Mouse (Mus musculus) kidney, postnatal 4 days (tissue): ENCODE data around the gene Il16.

Experiments
- DNase-seq, 2 experiments: peaks; one replicate each; pipeline ENCODE4 v3.0.0; 2021; ENCODE audit warnings: mixed read lengths in 2 of 2

Il16 gene

GRCm38 (mm10) chr7:83640581-83640980, 104.9 kb downstream of the Il16 start:
- no peak for DNase-seq

GRCm38 (mm10) chr7:83639084-83639483, 106.4 kb downstream of the Il16 start:
- no peak for DNase-seq

GRCm38 (mm10) chr7:83637781-83638583, 107.5 kb downstream of the Il16 start:
- no peak for DNase-seq

DNA sequence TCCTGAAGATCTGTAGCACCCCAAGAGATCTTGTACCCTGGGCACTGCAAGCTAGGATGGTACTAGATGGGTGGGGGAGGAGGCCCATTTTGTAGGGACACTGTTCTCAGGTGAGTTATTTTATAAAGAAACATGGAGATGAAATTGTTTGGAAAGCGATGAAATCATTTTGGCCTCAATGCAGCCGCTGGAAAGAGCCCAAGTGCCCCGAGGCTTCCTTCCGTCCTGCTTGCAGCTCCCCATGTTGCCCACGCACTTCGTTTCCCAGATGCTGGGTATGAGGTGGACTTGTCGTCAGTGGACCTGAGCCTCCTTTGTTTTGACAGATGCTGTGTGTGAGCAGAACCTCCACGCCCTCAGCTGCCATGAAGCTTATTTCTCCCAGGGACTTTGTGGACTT, 109.1 kb downstream of the Il16 start:
- no peak for DNase-seq

DNA sequence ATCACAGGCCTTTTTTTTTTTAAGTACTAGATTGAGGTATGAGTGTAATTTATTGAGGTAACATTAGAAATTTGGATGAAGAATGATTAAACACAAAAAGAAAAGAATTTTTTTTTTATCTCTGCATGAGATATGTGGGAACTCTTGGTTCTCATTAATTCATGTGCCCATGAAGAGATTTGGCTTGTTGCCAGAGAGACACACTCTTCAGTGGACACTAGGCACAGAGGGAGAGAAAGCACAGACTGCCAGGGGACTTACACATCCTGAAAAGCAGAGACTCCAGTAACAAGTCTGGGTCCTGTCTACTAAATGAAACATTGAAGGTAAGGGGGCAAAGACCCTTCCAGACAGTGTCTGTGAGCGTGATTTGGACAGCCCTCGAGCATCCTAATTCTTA, 109.8 kb downstream of the Il16 start:
- DNase-seq, result no peak

- no peak for DNase-seq
These were observed 111.7 kb downstream of the Il16 start for GRCm38 (mm10) chr7:83633856-83634255.

GRCm38 (mm10) chr7:83632682-83633120, 112.8 kb downstream of the Il16 start:
- DNase-seq, result no peak

DNA sequence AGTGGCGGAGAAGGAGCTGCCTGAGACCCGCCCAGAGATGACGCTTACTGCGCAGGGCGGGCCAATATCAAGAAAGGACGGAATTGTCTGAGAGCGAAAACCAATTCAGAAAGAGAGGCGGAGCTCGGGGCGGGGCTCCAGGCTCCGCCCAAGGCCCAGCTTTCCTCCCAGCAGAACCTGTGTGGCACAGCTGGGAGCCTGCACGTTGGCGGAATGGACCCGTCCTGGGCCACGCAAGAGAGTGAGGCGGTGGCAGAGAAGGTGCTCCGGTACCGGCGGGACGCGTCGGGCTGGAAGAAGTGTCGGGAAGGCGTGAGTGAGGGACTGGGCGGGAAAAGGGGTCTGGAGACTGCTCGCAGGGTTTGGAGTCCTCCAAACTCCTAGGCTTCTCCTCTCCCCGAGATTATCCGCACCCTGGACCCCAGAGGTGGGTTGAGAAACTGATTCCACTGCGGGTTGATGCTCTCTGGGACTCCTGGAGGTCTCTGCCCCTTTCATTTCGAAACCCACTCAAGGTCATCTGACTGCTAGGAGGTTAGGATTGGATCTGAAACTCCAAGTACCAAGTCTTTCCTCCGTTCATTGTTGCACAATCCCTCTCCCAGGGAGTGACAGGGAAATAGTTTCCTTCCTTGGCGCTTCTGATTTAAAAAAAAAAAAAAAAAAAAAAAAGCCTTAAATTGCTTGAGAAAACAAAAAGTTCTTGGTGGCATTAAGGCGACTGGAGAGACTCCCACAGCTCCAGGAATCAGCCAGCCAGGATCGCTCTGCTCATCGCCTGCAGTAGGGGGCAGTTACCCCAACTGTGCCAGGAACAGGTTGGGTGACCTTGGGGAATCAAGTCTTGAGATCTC, 113.5 kb downstream of the Il16 start, which contains the start of gene Stard5:
Gene Stard5 (plus strand): TSS at position 132 of the 854 bp plus-strand sequence.
- DNase-seq, result peak; percentile 94 to 96

DNA sequence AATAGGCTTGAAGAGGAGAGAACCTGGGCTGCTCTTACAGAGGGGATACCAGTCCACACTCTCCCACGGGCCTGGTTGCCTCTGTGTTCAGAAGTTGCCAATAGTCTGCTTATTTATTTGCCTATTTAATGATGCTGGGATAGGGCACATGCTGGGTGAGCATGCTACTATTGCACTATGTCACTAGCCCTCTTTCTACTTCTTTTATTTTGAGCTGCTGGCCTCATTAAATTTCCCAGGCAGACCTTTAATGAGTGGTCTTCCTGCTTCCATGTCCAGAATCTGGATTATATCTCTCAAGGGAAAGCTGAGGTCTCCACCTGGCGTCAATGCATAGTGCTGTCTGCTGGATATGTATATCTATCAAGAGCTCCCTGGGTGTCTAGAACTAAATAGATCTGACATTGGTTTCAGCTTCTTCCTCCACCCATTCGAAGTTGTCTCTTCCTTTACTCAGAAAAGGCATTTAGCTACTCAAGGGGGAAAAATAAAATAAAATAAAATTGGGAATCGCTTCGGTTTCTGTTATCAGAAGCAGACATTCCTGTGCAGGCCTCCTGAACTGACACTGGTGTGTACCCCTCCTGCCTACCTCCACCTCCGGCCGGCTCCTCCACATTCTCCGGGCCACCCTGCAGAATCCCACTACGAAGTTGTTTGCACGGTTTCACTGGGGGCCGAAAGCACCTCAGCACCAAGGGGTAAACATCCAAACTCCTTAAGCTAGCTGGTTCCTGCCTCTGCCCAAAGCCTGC, 114.3 kb downstream of the Il16 start:
- no peak for DNase-seq

DNA sequence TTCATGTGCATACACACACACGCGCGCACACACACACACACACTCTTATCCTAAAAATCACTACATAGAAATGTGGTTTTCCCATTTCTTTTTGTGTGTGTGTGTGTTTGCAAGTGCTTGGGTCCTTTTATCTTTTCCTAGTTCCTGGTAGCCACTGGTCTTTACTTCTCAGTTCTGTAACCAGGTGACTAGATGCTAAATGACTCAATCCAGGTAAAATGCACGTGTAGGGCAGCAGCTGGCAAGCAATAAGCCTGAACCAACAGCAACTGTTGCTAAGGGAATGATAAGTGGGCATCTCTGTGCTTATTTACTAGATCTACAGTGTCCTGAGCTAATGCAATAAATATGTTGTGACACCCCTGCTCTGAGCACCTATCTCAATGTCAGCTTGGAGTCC, 118.2 kb downstream of the Il16 start:
- no peak for DNase-seq

GRCm38 (mm10) chr7:83626557-83627257, 118.8 kb downstream of the Il16 start:
- DNase-seq, result no peak

DNA sequence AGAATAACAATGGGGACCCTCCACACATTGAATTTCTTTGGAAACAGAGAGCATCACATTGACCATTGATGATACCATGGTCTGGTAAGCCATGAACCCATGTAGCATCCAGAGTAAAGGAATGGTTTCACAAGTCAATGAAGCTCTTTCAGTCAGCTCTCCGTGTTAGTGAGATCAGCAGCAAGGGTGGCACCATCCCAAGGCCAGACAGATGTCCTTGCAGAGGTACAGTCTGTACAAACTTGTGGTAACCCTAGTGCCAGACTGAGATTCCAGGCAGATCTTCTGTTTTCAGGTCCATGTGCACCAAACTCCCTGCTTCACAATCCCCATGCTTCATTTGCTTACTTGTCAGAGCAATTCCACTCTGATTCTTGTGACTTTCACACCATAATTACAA, 121.5 kb downstream of the Il16 start:
- no peak for DNase-seq

GRCm38 (mm10) chr7:83622582-83622981, 122.9 kb downstream of the Il16 start:
- DNase-seq, result no peak

GRCm38 (mm10) chr7:83618709-83619108, 126.8 kb downstream of the Il16 start:
- DNase-seq, result no peak

DNA sequence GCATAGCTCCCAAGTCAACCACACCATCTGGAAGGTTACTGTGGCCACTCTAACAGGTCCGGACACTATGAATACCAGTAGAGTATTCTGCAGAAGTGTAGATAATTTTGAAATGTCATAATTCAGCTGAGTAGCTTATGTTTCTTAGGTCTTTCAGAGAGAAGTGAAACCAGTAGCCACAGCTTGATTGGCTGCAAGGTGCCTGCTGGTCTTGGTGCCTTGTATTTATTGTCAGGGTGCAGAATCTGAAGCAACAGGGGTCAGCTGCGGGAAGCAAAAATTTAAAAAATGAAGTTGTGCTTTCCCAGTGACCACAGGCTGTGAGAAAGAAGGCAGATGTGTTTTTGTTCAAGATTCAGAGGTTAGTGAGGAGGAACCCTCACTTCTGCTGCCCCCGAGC, 129.3 kb downstream of the Il16 start:
- DNase-seq, result no peak

DNA sequence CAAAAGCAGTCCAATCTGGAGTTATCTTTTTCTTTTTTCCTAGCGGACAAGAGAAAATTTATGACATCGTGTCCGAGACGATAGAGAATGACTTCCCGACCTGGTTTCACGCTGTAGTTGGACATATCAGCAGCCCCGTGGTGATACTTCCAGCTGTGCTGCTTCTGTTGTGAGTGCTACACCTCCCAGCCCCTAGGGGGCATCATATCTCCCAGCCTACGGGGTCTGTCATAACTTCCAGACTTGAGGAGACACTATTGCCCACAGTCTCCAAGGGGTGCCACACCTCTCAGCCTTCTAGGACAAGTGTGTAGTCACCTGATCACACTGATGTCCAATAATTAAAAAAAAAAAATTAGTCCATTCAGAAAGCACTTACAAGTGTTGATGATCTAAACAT, 129.7 kb downstream of the Il16 start:
- no peak for DNase-seq

DNA sequence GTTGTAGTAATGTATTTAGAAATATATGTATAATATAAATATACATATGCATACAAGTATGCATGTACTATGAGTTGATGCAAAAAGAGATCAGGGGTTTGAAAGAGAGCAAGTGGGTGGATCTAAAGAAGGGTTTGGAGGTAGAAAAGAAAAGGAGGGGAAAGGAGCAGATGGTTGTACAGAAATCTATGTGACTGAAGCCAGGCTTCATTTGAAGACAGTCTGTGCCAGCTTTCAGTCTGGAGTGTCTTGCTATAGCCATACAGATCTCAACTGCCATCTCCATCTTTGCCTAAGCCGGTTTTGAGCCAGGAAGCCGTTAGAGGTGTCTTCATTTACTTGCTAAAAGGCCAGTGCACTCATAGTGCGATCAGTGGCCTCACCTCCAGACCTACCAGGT, 130.3 kb downstream of the Il16 start:
- DNase-seq, result no peak

- no peak for DNase-seq
These were observed 133.6 kb downstream of the Il16 start for GRCm38 (mm10) chr7:83611886-83612285.

DNA sequence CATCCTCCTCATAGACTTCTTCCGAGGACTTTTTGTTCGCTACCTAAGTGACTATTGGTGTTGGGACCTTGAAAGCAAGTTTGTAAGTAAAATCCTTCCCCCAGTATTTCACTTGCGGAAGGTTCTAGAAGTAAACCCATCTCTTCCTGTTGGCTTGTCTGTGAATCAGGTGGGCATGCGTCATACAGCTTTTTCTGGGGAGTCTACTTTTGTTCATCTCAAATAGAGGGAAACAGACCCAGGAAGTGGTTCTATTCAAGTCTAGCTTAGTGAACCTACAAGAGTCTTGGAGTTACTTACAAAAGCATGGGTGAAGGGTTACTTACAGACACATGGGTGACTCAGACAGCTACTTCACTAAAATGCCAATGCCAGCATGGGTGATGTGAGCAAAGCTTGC, 135.6 kb downstream of the Il16 start:
- DNase-seq, result no peak

DNA sequence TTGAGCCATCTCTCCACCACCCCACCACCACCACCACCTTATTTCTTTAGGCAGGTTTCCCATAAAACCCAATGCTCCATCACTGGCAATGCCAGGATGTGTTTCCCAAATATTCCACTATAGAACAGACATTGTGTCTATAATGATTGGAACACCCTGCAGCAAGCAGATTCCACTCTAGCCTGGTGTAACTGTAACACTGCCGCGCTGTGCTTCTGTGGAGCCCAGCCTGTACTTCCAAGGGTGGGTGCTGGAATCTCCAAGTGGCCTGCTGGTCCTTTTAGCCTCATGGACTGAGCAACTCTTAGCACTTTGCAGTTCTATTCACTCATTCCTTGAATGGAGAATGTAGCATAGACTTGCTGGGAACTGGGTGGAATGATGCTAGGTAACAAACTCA, 138.7 kb downstream of the Il16 start:
- DNase-seq, result no peak

GRCm38 (mm10) chr7:83604180-83604944, 141.2 kb downstream of the Il16 start:
- DNase-seq, result no peak

DNA sequence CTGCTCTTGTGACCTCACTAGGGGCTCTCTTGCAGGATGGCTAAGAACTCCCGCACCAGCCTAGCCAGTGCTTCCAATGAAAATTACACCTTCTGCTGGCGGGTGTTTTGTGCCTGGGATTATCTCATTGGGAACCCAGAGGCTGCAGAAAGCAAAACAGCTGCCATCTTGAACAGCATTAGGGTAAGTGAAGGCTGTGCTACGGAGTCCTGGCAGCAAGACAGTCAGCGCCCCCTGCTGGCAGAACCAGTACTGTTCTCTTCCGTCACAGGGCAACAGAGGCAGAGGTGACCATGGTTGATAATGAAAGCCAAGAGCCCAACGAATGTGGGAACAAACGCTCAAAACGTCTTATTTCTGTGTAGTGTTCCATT, 145.6 kb downstream of the Il16 start:
- peak; percentile 54 to 60 for DNase-seq
